Mouse (Mus musculus): ENCODE results near the gene Baz2b. TPM values are rescaled to one million over a fixed set of nuclear protein-coding genes. Genes with fewer than 3 reads are reported as not detected.
A peak's percentile ranks its signal among the peaks of the same experiment; 100 is the strongest.

The Baz2b gene
- total RNA-seq, 2 experiments from 2014 or later: 64.2 to 67.9 TPM

GRCm38 (mm10) chr2:60196841-60197240, 12.8 kb downstream of the Baz2b start:
- intact Hi-C loops (cut with DNase I): no loop called here
- H3K4me3 ChIP-seq: no peak overlapping the region
- TF ChIP-seq CTCF (IDR thresholded peaks at IDR 0.05): no peak
- no peak overlapping the region for H3K27ac ChIP-seq
- DNase-seq (ENCODE audit: extremely low spot score in 1 of 2, low spot score in 2 of 2): no peak

DNA sequence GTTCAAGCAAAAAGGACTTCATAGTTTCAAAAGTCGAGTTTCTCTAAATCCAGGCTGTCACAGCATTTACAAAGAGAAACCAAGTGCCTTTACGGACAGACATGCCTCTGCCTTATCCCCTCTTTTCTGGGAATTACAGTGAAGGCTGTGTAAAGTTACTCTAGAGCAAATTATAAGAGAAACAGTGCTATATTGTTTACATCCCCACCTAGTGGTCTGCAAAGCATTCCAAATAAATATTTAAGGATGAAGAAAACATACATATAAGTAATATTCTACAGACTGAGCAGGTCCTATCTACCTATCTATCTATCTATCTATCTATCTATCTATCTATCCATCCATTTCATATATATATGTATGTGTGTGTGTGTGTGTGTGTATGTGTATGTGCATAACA, 27.9 kb downstream of the Baz2b start:
- Histone ChIP-seq H3K4me3 (no peak overlapping the region), H3K27ac (no peak overlapping the region)
- TF ChIP-seq CTCF (IDR thresholded peaks at IDR 0.05): peak; percentile 8; the same call in 1 of the 2 replicates
- DNase-seq (ENCODE audit: extremely low spot score in 1 of 2, low spot score in 2 of 2): no peak
- intact Hi-C loops (cut with DNase I): no loop called here

- H3K27ac ChIP-seq: no peak overlapping the region
- DNase-seq (ENCODE audit: extremely low spot score in 1 of 2, low spot score in 2 of 2): no peak
- no peak for TF ChIP-seq CTCF (IDR thresholded peaks at IDR 0.05)
- intact Hi-C loops (cut with DNase I): no loop called here
- no peak overlapping the region for H3K4me3 ChIP-seq
Observed at GRCm38 (mm10) chr2:60177490-60177889, 32.1 kb downstream of the Baz2b start.

- intact Hi-C loops (cut with DNase I): no loop called here
- no peak overlapping the region for H3K27ac ChIP-seq
- no peak for TF ChIP-seq CTCF (IDR thresholded peaks at IDR 0.05)
- no peak overlapping the region for H3K4me3 ChIP-seq
- no peak for DNase-seq (ENCODE audit: extremely low spot score in 1 of 2, low spot score in 2 of 2)
Observed at GRCm38 (mm10) chr2:60176087-60176486, 33.6 kb downstream of the Baz2b start.

DNA sequence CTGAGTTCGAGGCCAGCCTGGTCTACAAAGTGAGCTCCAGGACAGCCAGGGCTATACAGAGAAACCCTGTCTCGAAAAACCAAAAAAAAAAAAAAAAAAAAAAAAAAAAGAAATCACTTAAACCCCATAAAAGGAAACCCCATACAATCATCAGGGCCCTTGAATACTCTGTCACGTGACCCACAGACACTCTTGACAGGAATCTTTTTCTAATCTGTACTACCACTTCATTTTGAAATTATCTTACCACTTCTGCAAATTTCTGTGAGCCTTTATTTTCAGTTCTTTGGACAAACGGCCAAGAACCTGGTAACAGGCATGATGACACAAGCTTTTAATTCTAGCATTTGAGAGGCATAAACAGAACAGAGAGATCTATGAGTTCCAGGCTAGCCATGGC, 34.6 kb downstream of the Baz2b start:
- TF ChIP-seq CTCF (IDR thresholded peaks at IDR 0.05): no peak
- H3K27ac ChIP-seq: no peak overlapping the region
- intact Hi-C loops (cut with DNase I): no loop called here
- no peak overlapping the region for H3K4me3 ChIP-seq
- DNase-seq (ENCODE audit: extremely low spot score in 1 of 2, low spot score in 2 of 2): no peak

- TF ChIP-seq CTCF (IDR thresholded peaks at IDR 0.05): no peak
- Histone ChIP-seq H3K27ac (no peak overlapping the region), H3K4me3 (no peak overlapping the region)
- intact Hi-C loops (cut with DNase I): no loop called here
- no peak for DNase-seq (ENCODE audit: extremely low spot score in 1 of 2, low spot score in 2 of 2)
Observed at GRCm38 (mm10) chr2:60173595-60173994, 36.0 kb downstream of the Baz2b start.

DNA sequence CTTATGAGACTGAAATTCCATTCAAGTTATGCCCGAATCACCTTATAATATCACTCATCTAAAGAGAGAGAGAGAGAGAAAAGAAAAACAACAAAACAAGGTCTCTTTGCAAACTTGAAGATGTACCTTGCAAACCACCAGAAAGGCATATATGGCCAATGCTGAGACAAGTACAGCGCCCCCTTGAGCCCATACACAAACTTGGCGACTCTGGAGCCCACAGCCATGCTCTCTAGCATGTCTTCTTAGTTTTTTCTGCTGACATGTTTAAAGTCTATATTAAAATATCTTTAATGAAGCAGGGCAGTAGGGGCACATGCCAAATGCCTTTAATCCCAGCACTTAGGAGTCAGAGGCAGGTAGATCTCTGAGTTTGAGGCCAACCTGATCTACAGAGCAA, 36.4 kb downstream of the Baz2b start:
- Histone ChIP-seq H3K27ac (no peak overlapping the region), H3K4me3 (no peak overlapping the region)
- TF ChIP-seq CTCF (IDR thresholded peaks at IDR 0.05): no peak; the same call in none of the 2 replicates
- no peak for DNase-seq (ENCODE audit: extremely low spot score in 1 of 2, low spot score in 2 of 2)
- intact Hi-C loops (cut with DNase I): no loop called here

GRCm38 (mm10) chr2:60172531-60172914, 37.1 kb downstream of the Baz2b start:
- no peak for TF ChIP-seq CTCF (IDR thresholded peaks at IDR 0.05)
- no peak for DNase-seq (ENCODE audit: extremely low spot score in 1 of 2, low spot score in 2 of 2)
- intact Hi-C loops (cut with DNase I): no loop called here
- Histone ChIP-seq H3K27ac (no peak overlapping the region), H3K4me3 (no peak overlapping the region)

DNA sequence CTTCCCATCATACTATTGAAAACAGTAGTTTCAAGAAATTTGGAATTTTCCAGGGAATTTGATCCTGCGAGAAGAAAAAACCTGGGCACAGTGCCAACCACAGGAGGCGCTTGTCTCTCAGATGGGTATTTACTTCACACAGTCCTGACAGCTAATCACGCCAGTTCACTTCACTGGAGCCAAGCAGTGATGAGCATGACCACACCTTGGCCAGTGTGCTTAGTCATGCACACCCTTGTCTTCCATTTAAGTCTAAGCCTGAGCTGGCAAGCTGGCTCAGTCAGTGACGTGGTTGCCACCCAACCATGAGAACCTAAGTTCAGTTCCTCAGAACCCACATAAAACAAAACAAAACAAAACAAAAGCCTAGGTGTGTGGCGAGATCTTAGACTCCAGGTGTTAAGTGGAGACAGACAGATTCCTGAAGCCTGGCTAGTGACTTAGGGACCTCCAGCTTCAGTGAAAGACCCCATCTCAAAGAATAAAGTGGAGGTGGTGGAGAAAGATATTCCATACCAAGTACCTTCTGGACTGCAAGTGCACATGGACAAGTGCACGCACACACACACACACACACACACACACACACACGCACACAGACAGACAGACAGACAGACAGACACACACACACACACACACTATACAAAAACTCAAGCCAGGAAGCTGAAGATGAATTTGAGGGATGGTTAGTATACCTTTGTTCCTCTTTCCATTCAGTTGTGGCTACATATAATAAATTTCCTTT, 37.7 kb downstream of the Baz2b start:
- Histone ChIP-seq H3K4me3 (no peak overlapping the region), H3K27ac (no peak overlapping the region)
- intact Hi-C loops (cut with DNase I): no loop called here
- no peak; the same call in 1 of the 2 replicates for TF ChIP-seq CTCF (IDR thresholded peaks at IDR 0.05)
- no peak for DNase-seq (ENCODE audit: extremely low spot score in 1 of 2, low spot score in 2 of 2)

DNA sequence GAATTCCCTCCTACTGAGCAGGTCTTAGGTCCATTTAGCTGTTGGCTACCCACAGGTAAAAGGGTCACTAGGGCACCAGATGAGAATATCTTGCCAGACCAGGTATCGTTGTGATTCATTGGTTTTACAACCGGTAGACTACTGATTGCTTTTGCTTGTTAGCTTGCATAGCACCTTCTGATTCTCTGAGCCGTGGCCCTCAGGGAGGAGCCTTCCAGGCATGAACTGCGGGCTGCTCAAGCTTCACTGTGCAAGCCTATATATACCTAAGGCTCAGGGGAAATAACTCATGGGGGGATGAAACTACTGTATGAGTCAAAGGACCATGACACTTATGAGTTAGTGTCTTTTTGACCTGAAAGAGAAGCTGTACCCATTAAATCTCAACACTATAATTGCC, 42.8 kb downstream of the Baz2b start:
- no peak for TF ChIP-seq CTCF (IDR thresholded peaks at IDR 0.05)
- no peak for DNase-seq (ENCODE audit: extremely low spot score in 1 of 2, low spot score in 2 of 2)
- Histone ChIP-seq H3K27ac (no peak overlapping the region), H3K4me3 (no peak overlapping the region)
- intact Hi-C loops (cut with DNase I): no loop called here

GRCm38 (mm10) chr2:60165679-60166078, 44.0 kb downstream of the Baz2b start:
- no peak for DNase-seq (ENCODE audit: extremely low spot score in 1 of 2, low spot score in 2 of 2)
- intact Hi-C loops (cut with DNase I): no loop called here
- Histone ChIP-seq H3K4me3 (no peak overlapping the region), H3K27ac (no peak overlapping the region)
- TF ChIP-seq CTCF (IDR thresholded peaks at IDR 0.05): no peak

DNA sequence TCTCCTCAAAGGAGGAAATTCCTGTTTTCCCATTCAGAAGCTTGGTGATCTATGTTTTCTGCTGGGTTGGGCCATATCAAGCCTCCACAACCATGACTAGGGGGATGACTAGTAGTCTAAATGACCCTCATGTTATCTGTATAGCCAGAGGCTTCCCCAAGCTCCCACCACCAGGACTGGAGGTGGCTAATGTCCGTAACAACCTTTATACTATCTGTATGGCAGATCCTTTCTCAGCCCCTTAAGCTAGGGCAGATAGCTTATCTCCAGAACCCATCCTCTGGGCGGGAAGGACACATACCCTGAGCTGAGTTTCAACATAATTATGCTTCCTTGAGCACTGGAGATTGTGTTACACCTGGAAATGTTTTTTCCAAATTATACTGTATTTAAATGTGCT, 45.9 kb downstream of the Baz2b start:
- no peak overlapping the region for H3K4me3 ChIP-seq
- H3K27ac ChIP-seq: no peak overlapping the region
- intact Hi-C loops (cut with DNase I): no loop called here
- no peak for DNase-seq (ENCODE audit: extremely low spot score in 1 of 2, low spot score in 2 of 2)
- no peak for TF ChIP-seq CTCF (IDR thresholded peaks at IDR 0.05)

- TF ChIP-seq CTCF (IDR thresholded peaks at IDR 0.05): no peak
- no peak overlapping the region for H3K4me3 ChIP-seq
- no peak for DNase-seq (ENCODE audit: extremely low spot score in 1 of 2, low spot score in 2 of 2)
- no peak overlapping the region for H3K27ac ChIP-seq
- intact Hi-C loops (cut with DNase I): no loop called here
Observed at GRCm38 (mm10) chr2:60152481-60152880, 57.2 kb downstream of the Baz2b start.
